Mouse (Mus musculus): ENCODE results near the gene Ccdc107. TPM values are rescaled to one million over a fixed set of nuclear protein-coding genes. Genes with fewer than 3 reads are reported as not detected.

Gene Ccdc107
- polyA plus RNA-seq, 1 experiment = 111 TPM

GRCm38 (mm10) chr4:43465935-43466334 is 26.8 kb upstream of the Ccdc107 start:
- H3K27me3 ChIP-seq (ENCODE audit: control insufficient read depth, insufficient read depth, insufficient read length) = no peaks in the 10 kb centered on the region

DNA sequence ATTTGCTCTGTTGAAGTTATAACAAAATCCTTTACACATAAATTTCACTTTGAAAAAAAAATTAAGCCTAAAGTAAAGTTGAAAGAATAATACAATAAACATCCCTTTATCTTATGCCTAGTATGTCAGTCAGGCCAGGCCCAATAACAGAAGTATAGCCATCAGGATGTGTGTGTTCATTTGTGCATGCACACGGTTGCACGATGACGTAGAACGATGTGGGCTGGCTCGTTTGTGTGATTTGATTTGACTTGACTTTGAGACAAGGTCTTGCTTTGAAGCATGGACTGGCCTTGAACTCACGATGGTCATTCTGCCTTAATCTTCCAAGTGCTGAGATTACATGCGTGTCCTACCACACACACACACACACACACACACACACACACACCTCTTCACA is 25.8 kb upstream of the Ccdc107 start:
- no peak overlapping the region for H3K4me2 ChIP-seq (ENCODE audit: low read depth)
- no peak overlapping the region for H3ac ChIP-seq (ENCODE audit: control insufficient read depth, insufficient read length)
- no peaks in the 10 kb centered on the region for H3K36me3 ChIP-seq (ENCODE audit: control insufficient read depth, insufficient read depth)
- H3K4me3 ChIP-seq = no peak overlapping the region
- H3K27me3 ChIP-seq (ENCODE audit: control insufficient read depth, insufficient read depth, insufficient read length) = no peaks in the 10 kb centered on the region
- TF ChIP-seq E2F4 (IDR thresholded peaks at IDR 0.05; ENCODE audit: insufficient read depth) = no peak
- TF ChIP-seq MYOD1 (IDR thresholded peaks at IDR 0.05; ENCODE audit: control insufficient read depth in 1 of 3, insufficient read length in 2 of 3, low read depth in 2 of 3) = no peak
- no peak for TF ChIP-seq TCF3 (IDR thresholded peaks at IDR 0.05; ENCODE audit: insufficient read length, low read depth)
- no peak for TF ChIP-seq MYOG (IDR thresholded peaks at IDR 0.05; ENCODE audit: control insufficient read depth in 1 of 3, insufficient read depth in 1 of 3, insufficient read length in 2 of 3, low read depth in 2 of 3)
- TF ChIP-seq SRF (IDR thresholded peaks at IDR 0.05; ENCODE audit: control insufficient read depth, insufficient read length, low read depth) = no peak
- TF ChIP-seq POLR2A (IDR thresholded peaks at IDR 0.05; ENCODE audit: insufficient read length, low read depth) = no peak
- no peak for TF ChIP-seq MAX (IDR thresholded peaks at IDR 0.05; ENCODE audit: low read depth)
- no peak for TF ChIP-seq REST (IDR thresholded peaks at IDR 0.05; ENCODE audit: insufficient read depth, insufficient read length)
- no peaks in the 10 kb centered on the region for H3K79me2 ChIP-seq (ENCODE audit: control insufficient read depth, insufficient read depth)

More at GRCm38 (mm10) chr4:43465935-43466334, 26.8 kb upstream of the Ccdc107 start:
- Histone ChIP-seq H3K4me3 (no peak overlapping the region), H3K4me2 (ENCODE audit: low read depth) (no peak overlapping the region), H3K36me3 (ENCODE audit: control insufficient read depth, insufficient read depth) (no peaks in the 10 kb centered on the region), H3ac (ENCODE audit: control insufficient read depth, insufficient read length) (no peak overlapping the region), H3K79me2 (ENCODE audit: control insufficient read depth, insufficient read depth) (no peaks in the 10 kb centered on the region)
- TF ChIP-seq TCF3 (IDR thresholded peaks at IDR 0.05; ENCODE audit: insufficient read length, low read depth) (no peak), E2F4 (IDR thresholded peaks at IDR 0.05; ENCODE audit: insufficient read depth) (no peak), POLR2AphosphoS2 (IDR thresholded peaks at IDR 0.05; ENCODE audit: insufficient read length, low read depth) (no peak), CEBPB (IDR thresholded peaks at IDR 0.05; ENCODE audit: insufficient read depth, poor library complexity, severe bottlenecking) (no peak), MYOG (IDR thresholded peaks at IDR 0.05; ENCODE audit: control insufficient read depth in 1 of 3, insufficient read depth in 1 of 3, insufficient read length in 2 of 3, low read depth in 2 of 3) (no peak), SRF (IDR thresholded peaks at IDR 0.05; ENCODE audit: control insufficient read depth, insufficient read length, low read depth) (no peak), TCF12 (IDR thresholded peaks at IDR 0.05; ENCODE audit: insufficient read depth, poor library complexity, severe bottlenecking) (no peak), MYOD1 (IDR thresholded peaks at IDR 0.05; ENCODE audit: control insufficient read depth in 1 of 3, insufficient read length in 2 of 3, low read depth in 2 of 3) (no peak), POLR2A (IDR thresholded peaks at IDR 0.05; ENCODE audit: insufficient read length, low read depth) (no peak), MAX (IDR thresholded peaks at IDR 0.05; ENCODE audit: low read depth) (no peak), USF1 (IDR thresholded peaks at IDR 0.05; ENCODE audit: low read depth) (no peak), REST (IDR thresholded peaks at IDR 0.05; ENCODE audit: insufficient read depth, insufficient read length) (no peak)

DNA sequence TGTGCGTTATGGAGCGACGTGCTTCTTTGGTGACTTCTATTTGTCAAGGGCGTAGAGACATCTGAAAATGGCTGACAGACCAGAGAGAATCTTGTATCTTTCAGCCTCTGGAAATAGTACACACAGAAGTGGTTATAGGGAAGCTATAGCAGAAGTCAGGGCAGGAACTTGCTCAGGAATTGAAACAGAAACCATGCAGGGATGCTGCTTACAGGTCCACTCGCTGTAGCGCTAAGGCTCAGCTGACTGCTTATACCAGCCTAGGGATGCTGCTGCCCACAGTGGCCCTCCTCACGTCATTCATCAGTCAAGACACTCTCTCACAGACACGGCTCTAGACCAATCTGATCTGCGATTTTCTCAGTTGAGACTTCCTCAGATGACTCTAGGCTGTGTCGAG is 22.4 kb upstream of the Ccdc107 start:
- no peaks in the 10 kb centered on the region for H3K36me3 ChIP-seq (ENCODE audit: control insufficient read depth, insufficient read depth)
- H3K27me3 ChIP-seq (ENCODE audit: control insufficient read depth, insufficient read depth, insufficient read length) = no peaks in the 10 kb centered on the region
- no peaks in the 10 kb centered on the region for H3K79me2 ChIP-seq (ENCODE audit: control insufficient read depth, insufficient read depth)
- H3K4me2 ChIP-seq (ENCODE audit: low read depth) = no peak overlapping the region
- H3K4me3 ChIP-seq = no peak overlapping the region
- TF ChIP-seq POLR2A (IDR thresholded peaks at IDR 0.05; ENCODE audit: insufficient read length, low read depth) (no peak), MYOG (IDR thresholded peaks at IDR 0.05; ENCODE audit: control insufficient read depth in 1 of 3, insufficient read depth in 1 of 3, insufficient read length in 2 of 3, low read depth in 2 of 3) (no peak), POLR2AphosphoS2 (IDR thresholded peaks at IDR 0.05; ENCODE audit: insufficient read length, low read depth) (no peak), MAX (IDR thresholded peaks at IDR 0.05; ENCODE audit: low read depth) (no peak), CEBPB (IDR thresholded peaks at IDR 0.05; ENCODE audit: insufficient read depth, poor library complexity, severe bottlenecking) (no peak), E2F4 (IDR thresholded peaks at IDR 0.05; ENCODE audit: insufficient read depth) (no peak), TCF12 (IDR thresholded peaks at IDR 0.05; ENCODE audit: insufficient read depth, poor library complexity, severe bottlenecking) (no peak), MYOD1 (IDR thresholded peaks at IDR 0.05; ENCODE audit: control insufficient read depth in 1 of 3, insufficient read length in 2 of 3, low read depth in 2 of 3) (no peak), SRF (IDR thresholded peaks at IDR 0.05; ENCODE audit: control insufficient read depth, insufficient read length, low read depth) (no peak)
- H3ac ChIP-seq (ENCODE audit: control insufficient read depth, insufficient read length) = no peak overlapping the region

DNA sequence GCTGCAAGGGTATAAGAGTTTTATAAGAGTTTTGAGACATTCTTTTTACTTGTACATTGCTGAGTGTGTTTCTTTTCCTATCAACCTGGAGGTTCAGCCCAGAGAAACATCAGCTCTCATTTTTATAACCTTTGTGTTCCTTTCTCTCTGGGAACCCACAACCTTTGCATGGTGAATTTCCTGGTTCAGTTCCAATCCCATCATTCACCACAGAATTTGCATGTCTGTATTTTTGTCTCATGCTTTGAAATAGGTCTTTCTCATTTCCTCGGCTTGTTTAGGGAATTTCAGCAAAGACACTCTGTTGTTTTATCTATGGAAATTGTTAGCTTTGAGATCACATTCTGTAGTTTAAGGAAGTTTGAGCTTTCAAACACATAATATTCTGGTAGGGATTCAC is 19.1 kb upstream of the Ccdc107 start:
- Histone ChIP-seq H3K79me2 (ENCODE audit: control insufficient read depth, insufficient read depth) (no peaks in the 10 kb centered on the region), H3K4me3 (no peak overlapping the region), H3K27me3 (ENCODE audit: control insufficient read depth, insufficient read depth, insufficient read length) (no peaks in the 10 kb centered on the region), H3K36me3 (ENCODE audit: control insufficient read depth, insufficient read depth) (no peaks in the 10 kb centered on the region), H3ac (ENCODE audit: control insufficient read depth, insufficient read length) (no peak overlapping the region), H3K4me2 (ENCODE audit: low read depth) (no peak overlapping the region)
- TF ChIP-seq E2F4 (IDR thresholded peaks at IDR 0.05; ENCODE audit: insufficient read depth) (no peak), TCF12 (IDR thresholded peaks at IDR 0.05; ENCODE audit: insufficient read depth, poor library complexity, severe bottlenecking) (no peak), MYOD1 (IDR thresholded peaks at IDR 0.05; ENCODE audit: control insufficient read depth in 1 of 3, insufficient read length in 2 of 3, low read depth in 2 of 3) (no peak), MYOG (IDR thresholded peaks at IDR 0.05; ENCODE audit: control insufficient read depth in 1 of 3, insufficient read depth in 1 of 3, insufficient read length in 2 of 3, low read depth in 2 of 3) (no peak), USF1 (IDR thresholded peaks at IDR 0.05; ENCODE audit: low read depth) (no peak), POLR2AphosphoS2 (IDR thresholded peaks at IDR 0.05; ENCODE audit: insufficient read length, low read depth) (no peak), POLR2A (IDR thresholded peaks at IDR 0.05; ENCODE audit: insufficient read length, low read depth) (no peak), MAX (IDR thresholded peaks at IDR 0.05; ENCODE audit: low read depth) (no peak), SRF (IDR thresholded peaks at IDR 0.05; ENCODE audit: control insufficient read depth, insufficient read length, low read depth) (no peak), CEBPB (IDR thresholded peaks at IDR 0.05; ENCODE audit: insufficient read depth, poor library complexity, severe bottlenecking) (no peak), REST (IDR thresholded peaks at IDR 0.05; ENCODE audit: insufficient read depth, insufficient read length) (no peak), TCF3 (IDR thresholded peaks at IDR 0.05; ENCODE audit: insufficient read length, low read depth) (no peak)

Measured in myocyte (in vitro differentiated cells).